In genomic region chr11:68857329-68857728, GRCm38 (mm10) we compare ENCODE assay signal across 25 mouse cellular contexts. TPM values are rescaled to one million over a fixed set of nuclear protein-coding genes. Genes with fewer than 3 reads are reported as not detected.
DNase-seq lines count a peak whose midpoint lies in the region; ATAC-seq and TF ChIP-seq lines count a peak whose summit lies in the region.
"Had no signal": no experiment of that assay in that cellular context is flagged by ENCODE, and none has a peak within 500 bp of the region (broad histone marks: within the 10 kb centered on the region; RNA-seq: fewer than 3 reads in every experiment).

No protein-coding gene starts in this region.

- no peak overlapping the region for H3K4me3 ChIP-seq in kidney, adult 2 months (ENCODE audit: insufficient read depth, low read depth, low read length)
- H3K4me3 ChIP-seq in liver, adult 2 months (ENCODE audit: insufficient read depth, low read depth, low read length) = no peak overlapping the region
- no peak overlapping the region for H3K4me3 ChIP-seq in liver, embryonic 11.5 days (ENCODE audit: low read depth, low read length)
- no peak overlapping the region for H3K4me3 ChIP-seq in thymus, adult 2 months (ENCODE audit: control insufficient read depth, insufficient read depth, low read length)
- H3K4me3 ChIP-seq: embryonic facial prominence, embryonic 10.5 days; embryonic facial prominence, embryonic 12.5 days; forebrain, embryonic 13.5 days; forebrain, embryonic 15.5 days had no signal

- no peak for TF ChIP-seq CTCF in kidney, adult 2 months (conservative IDR thresholded peaks at IDR 0.05; ENCODE audit: insufficient read depth, insufficient read length, low read depth, low read length)
- TF ChIP-seq CTCF in liver, adult 2 months (IDR thresholded peaks at IDR 0.05; ENCODE audit: low read depth, low read length) = no peak
- TF ChIP-seq CTCF in thymus, adult 2 months (IDR thresholded peaks at IDR 0.05; ENCODE audit: borderline replicate concordance, control insufficient read depth, extremely low read depth, insufficient read depth, low read length, poor library complexity) = no peak

- no peak overlapping the region for H3K9ac ChIP-seq in liver, adult 2 months (ENCODE audit: low read depth, low read length)
- no peak overlapping the region for H3K9ac ChIP-seq in liver, embryonic 11.5 days (ENCODE audit: low read depth, low read length)
- H3K9ac ChIP-seq: embryonic facial prominence, embryonic 12.5 days; forebrain, embryonic 13.5 days; forebrain, embryonic 15.5 days; forebrain, postnatal 0 days had no signal

- no peaks in the 10 kb centered on the region for H3K27me3 ChIP-seq in kidney, adult 2 months (replicated peaks; ENCODE audit: control insufficient read depth, insufficient read depth, low read length)
- H3K27me3 ChIP-seq in liver, adult 2 months (ENCODE audit: control insufficient read depth, insufficient read depth, low read length) = no peaks in the 10 kb centered on the region
- no peaks in the 10 kb centered on the region for H3K27me3 ChIP-seq in liver, embryonic 11.5 days (replicated peaks; ENCODE audit: control insufficient read depth, insufficient read depth, low read length)
- no peaks in the 10 kb centered on the region for H3K27me3 ChIP-seq in thymus, adult 2 months (ENCODE audit: control insufficient read depth, insufficient read depth, low read length)
- H3K27me3 ChIP-seq: CH12.LX; embryonic facial prominence, embryonic 12.5 days; Patski had no signal

- WGBS in kidney, adult 2 months = 71% methylated on average over 3 of the region's 3 CpGs
- 46% methylated on average over 3 of the region's 3 CpGs for WGBS in liver, adult 2 months
- 83% methylated on average over 3 of the region's 3 CpGs for WGBS in liver, embryonic 11.5 days
- 98% methylated on average over 3 of the region's 3 CpGs for WGBS in thymus, adult 2 months

- H3K79me2 ChIP-seq in liver, adult 2 months (ENCODE audit: control insufficient read depth, insufficient read depth, low read length) = no peaks in the 10 kb centered on the region

- no peak overlapping the region for H3K4me2 ChIP-seq in liver, embryonic 11.5 days
- H3K4me2 ChIP-seq: embryonic facial prominence, embryonic 12.5 days; forebrain, embryonic 13.5 days; forebrain, embryonic 15.5 days had no signal

- no peaks in the 10 kb centered on the region for H3K36me3 ChIP-seq in kidney, adult 2 months (ENCODE audit: control insufficient read depth, insufficient read depth, low read length)
- H3K36me3 ChIP-seq in liver, adult 2 months (ENCODE audit: control insufficient read depth, insufficient read depth, low read length) = no peaks in the 10 kb centered on the region
- no peaks in the 10 kb centered on the region for H3K36me3 ChIP-seq in liver, embryonic 11.5 days (ENCODE audit: control insufficient read depth, insufficient read depth, low read length)
- H3K36me3 ChIP-seq in thymus, adult 2 months (ENCODE audit: control insufficient read depth, insufficient read depth, low read length) = no peaks in the 10 kb centered on the region
- H3K36me3 ChIP-seq: embryonic facial prominence, embryonic 10.5 days; embryonic facial prominence, embryonic 12.5 days; forebrain, embryonic 15.5 days; G1E had no signal

- no peak for ATAC-seq in liver, embryonic 11.5 days (replicated peaks; ENCODE audit: low FRiP score)
- ATAC-seq: activated CD4-positive, CD25-positive, alpha-beta regulatory T cell, adult 4 months; CD4-positive, CD25-positive, alpha-beta regulatory T cell, adult 4 months; forebrain, embryonic 13.5 days; forebrain, embryonic 15.5 days; forebrain, postnatal 0 days; Patski had no signal

- H3K9me3 ChIP-seq in liver, embryonic 11.5 days (ENCODE audit: control insufficient read depth, low read length) = no peaks in the 10 kb centered on the region
- H3K9me3 ChIP-seq: embryonic facial prominence, embryonic 10.5 days; embryonic facial prominence, embryonic 12.5 days; forebrain, embryonic 13.5 days; forebrain, embryonic 15.5 days; G1E had no signal

- no peak for TF ChIP-seq POLR2A in kidney, adult 2 months (IDR thresholded peaks at IDR 0.05; ENCODE audit: low read depth, low read length)
- TF ChIP-seq POLR2A in liver, adult 2 months (IDR thresholded peaks at IDR 0.05; ENCODE audit: extremely low read depth, insufficient read depth, low read length) = no peak
- no peak for TF ChIP-seq POLR2A in thymus, adult 2 months (IDR thresholded peaks at IDR 0.05; ENCODE audit: control insufficient read depth, extremely low read depth, insufficient read depth, low read length, poor library complexity)

- H3K4me1 ChIP-seq in kidney, adult 2 months (ENCODE audit: control insufficient read depth, insufficient read depth, low read length) = peaks cover 18% of the 10 kb centered on the region
- H3K4me1 ChIP-seq in liver, adult 2 months (ENCODE audit: control insufficient read depth, insufficient read depth, low read length) = peaks cover 16% of the 10 kb centered on the region
- peaks cover 27% of the 10 kb centered on the region for H3K4me1 ChIP-seq in liver, embryonic 11.5 days (replicated peaks; ENCODE audit: control insufficient read depth, insufficient read depth, low read length)
- H3K4me1 ChIP-seq in thymus, adult 2 months (replicated peaks; ENCODE audit: control insufficient read depth, insufficient read depth, low read length) = peaks cover 3% of the 10 kb centered on the region; the same call in 1 of the 2 replicates

- H3K27ac ChIP-seq in kidney, adult 2 months (ENCODE audit: insufficient read depth, low read depth, low read length) = peak overlapping the region; percentile 67; the same call in 1 of the 2 replicates
- no peak overlapping the region for H3K27ac ChIP-seq in liver, adult 2 months (replicated peaks; ENCODE audit: insufficient read depth, low read depth, low read length)
- no peak overlapping the region for H3K27ac ChIP-seq in liver, embryonic 11.5 days (ENCODE audit: low read depth, low read length)
- no peak overlapping the region for H3K27ac ChIP-seq in thymus, adult 2 months (ENCODE audit: control insufficient read depth, insufficient read depth, low read length)
- H3K27ac ChIP-seq: embryonic facial prominence, embryonic 10.5 days; embryonic facial prominence, embryonic 12.5 days; forebrain, embryonic 13.5 days; forebrain, embryonic 15.5 days had no signal

- DNase-seq in kidney, adult 2 months = peak; percentile 76
- no peak for DNase-seq in kidney, postnatal 10 days
- DNase-seq in liver, adult 2 months (ENCODE audit: extremely low read depth, low read depth, low spot score) = peak; percentile 85
- DNase-seq in liver, embryonic 11.5 days (ENCODE audit: low spot score) = no peak
- no peak for DNase-seq in thymus, adult 2 months
- DNase-seq: adrenal gland, adult 2 months; adrenal gland, postnatal 10 days; adrenal gland, postnatal 25 days; B cell, adult 2 months; cerebellum, adult 11-12 months; cerebellum, adult 2 months; cerebellum, adult 9-10 months; cerebellum, postnatal 10 days; cerebellum, postnatal 25 days; forebrain, postnatal 0 days had no signal

RNA-seq across cellular contexts. Expression of gene Ndel1, which starts 14.3 kb away (rescaled TPM):
- 88.9 and 104 TPM in 2 replicates for polyA plus RNA-seq in kidney, adult 2 months (2012; rRNA removed)
- total RNA-seq in liver, adult 2 months (2014; rRNA removed) = 41.3 and 45.8 TPM in 2 replicates
- polyA plus RNA-seq in liver, adult 2 months (2012; rRNA removed) = 27.5 and 33.8 TPM in 2 replicates
- polyA plus RNA-seq in liver, embryonic 11.5 days (2014; fragmentation: Nextera tagmentation; extraction: Ambion mirVana) = 47.8 and 53.9 TPM in 2 replicates
- 51.3 and 57.0 TPM in 2 replicates for polyA plus RNA-seq in thymus, adult 2 months (2012; rRNA removed)

RNA-seq across cellular contexts. Expression of gene Rnf222, which starts 31.0 kb away (rescaled TPM):
- 0.07 and 0.13 TPM in 2 replicates for polyA plus RNA-seq in kidney, adult 2 months (2012; rRNA removed)
- under 0.01 and 0.07 TPM in 2 replicates for total RNA-seq in liver, adult 2 months (2014; rRNA removed)
- 0.11 TPM in 1 of 2 replicates, not detected in the other for polyA plus RNA-seq in liver, adult 2 months (2012; rRNA removed)
- 0.10 and 0.16 TPM in 2 replicates for polyA plus RNA-seq in liver, embryonic 11.5 days (2014; fragmentation: Nextera tagmentation; extraction: Ambion mirVana)
- polyA plus RNA-seq in thymus, adult 2 months (2012; rRNA removed) = 0.04 TPM in 1 of 2 replicates, not detected in the other
- total RNA-seq: CH12.LX had no signal
- polyA plus RNA-seq: activated CD4-positive, CD25-positive, alpha-beta regulatory T cell, adult 4 months; CD4-positive, CD25-positive, alpha-beta regulatory T cell, adult 4 months; embryonic facial prominence, embryonic 10.5 days; forebrain, embryonic 11.5 days; forebrain, embryonic 15.5 days; forebrain, postnatal 0 days; G1E; Patski had no signal

RNA-seq across cellular contexts. Expression of gene Rpl26, which starts 44.1 kb away (rescaled TPM):
- polyA plus RNA-seq in kidney, adult 2 months (2012; rRNA removed) = 1,040 and 1,128 TPM in 2 replicates
- total RNA-seq in liver, adult 2 months (2014; rRNA removed) = 1,005 and 1,133 TPM in 2 replicates
- polyA plus RNA-seq in liver, adult 2 months (2012; rRNA removed) = 292 and 293 TPM in 2 replicates
- 1,252 and 1,388 TPM in 2 replicates for polyA plus RNA-seq in liver, embryonic 11.5 days (2014; fragmentation: Nextera tagmentation; extraction: Ambion mirVana)
- 869 and 1,133 TPM in 2 replicates for polyA plus RNA-seq in thymus, adult 2 months (2012; rRNA removed)

Comparison
In these comparisons a context has a peak if more than half of its experiments do, and no peak if none do; other contexts are left out.
1. DNase-seq: peak in kidney, adult 2 months (single experiment) and liver, adult 2 months (single experiment); none in kidney, postnatal 10 days (single experiment), liver, embryonic 11.5 days (single experiment) and thymus, adult 2 months (single experiment).